Mouse (Mus musculus): Measurements from ENCODE around the gene Dicer1. TPM values are rescaled to one million over a fixed set of nuclear protein-coding genes. Genes with fewer than 3 reads are reported as not detected.
"Not testable (repeated sequence)": the region's sequence is repeated elsewhere in the genome, so short reads cannot be mapped to it uniquely, and the experiment has no call there.

The Dicer1 gene
- polyA plus RNA-seq, 1 experiment from 2014 or later, result 11.2 TPM

GRCm38 (mm10) chr12:104731782-104732181 lies 20.0 kb downstream of the Dicer1 start:
- no peaks in the 10 kb centered on the region for H3K9me3 ChIP-seq (ENCODE audit: control insufficient read depth, low read length)
- WGBS, result 72% methylated on average over 3 of the region's 3 CpGs
- ATAC-seq, result no peak

GRCm38 (mm10) chr12:104726436-104726835 lies 25.3 kb downstream of the Dicer1 start:
- WGBS, result 88% methylated on average over 2 of the region's 2 CpGs
- not testable (repeated sequence) for ATAC-seq; H3K4me1 ChIP-seq (ENCODE audit: control insufficient read depth, insufficient read depth, low read length); H3K4me2 ChIP-seq (ENCODE audit: low read depth, low read length); H3K27me3 ChIP-seq (replicated peaks; ENCODE audit: control insufficient read depth, insufficient read depth, low read length); H3K4me3 ChIP-seq (ENCODE audit: low read length); H3K27ac ChIP-seq (ENCODE audit: low read length); H3K9me3 ChIP-seq (ENCODE audit: control insufficient read depth, low read length); H3K9ac ChIP-seq (ENCODE audit: low read depth, low read length)
- peaks cover 21% of the 10 kb centered on the region for H3K36me3 ChIP-seq (ENCODE audit: control insufficient read depth, insufficient read depth, low read length)

More at GRCm38 (mm10) chr12:104731782-104732181, 20.0 kb downstream of the Dicer1 start:
- no peak overlapping the region for H3K27ac ChIP-seq (ENCODE audit: low read length)
- H3K4me3 ChIP-seq (ENCODE audit: low read length), result no peak overlapping the region
- H3K4me1 ChIP-seq (ENCODE audit: control insufficient read depth, insufficient read depth, low read length), result no peaks in the 10 kb centered on the region
- no peak overlapping the region for H3K9ac ChIP-seq (ENCODE audit: low read depth, low read length)
- H3K4me2 ChIP-seq (ENCODE audit: low read depth, low read length), result no peak overlapping the region
- 0 out of 2 replicates have a peak, but pooled peaks cover 11% of the 10 kb centered on the region for H3K36me3 ChIP-seq (ENCODE audit: control insufficient read depth, insufficient read depth, low read length)
- no peaks in the 10 kb centered on the region for H3K27me3 ChIP-seq (replicated peaks; ENCODE audit: control insufficient read depth, insufficient read depth, low read length)

- Histone ChIP-seq H3K36me3 (ENCODE audit: control insufficient read depth, insufficient read depth, low read length) (peaks cover 17% of the 10 kb centered on the region), H3K9me3 (ENCODE audit: control insufficient read depth, low read length) (no peaks in the 10 kb centered on the region), H3K4me3 (ENCODE audit: low read length) (no peak overlapping the region), H3K4me2 (ENCODE audit: low read depth, low read length) (no peak overlapping the region), H3K27ac (ENCODE audit: low read length) (no peak overlapping the region), H3K9ac (ENCODE audit: low read depth, low read length) (no peak overlapping the region), H3K4me1 (ENCODE audit: control insufficient read depth, insufficient read depth, low read length) (peaks cover 2% of the 10 kb centered on the region; the same call in 1 of the 2 replicates), H3K27me3 (replicated peaks; ENCODE audit: control insufficient read depth, insufficient read depth, low read length) (no peaks in the 10 kb centered on the region)
- ATAC-seq, result no peak
- WGBS, result 91% methylated on average over 10 of the region's 10 CpGs
Measured at GRCm38 (mm10) chr12:104722056-104722455, 29.7 kb downstream of the Dicer1 start.

- Histone ChIP-seq H3K9ac (ENCODE audit: low read depth, low read length) (no peak overlapping the region), H3K4me3 (ENCODE audit: low read length) (no peak overlapping the region), H3K4me2 (ENCODE audit: low read depth, low read length) (no peak overlapping the region), H3K4me1 (ENCODE audit: control insufficient read depth, insufficient read depth, low read length) (peaks cover 2% of the 10 kb centered on the region; the same call in 1 of the 2 replicates), H3K36me3 (ENCODE audit: control insufficient read depth, insufficient read depth, low read length) (peaks cover 20% of the 10 kb centered on the region), H3K27ac (ENCODE audit: low read length) (no peak overlapping the region), H3K9me3 (ENCODE audit: control insufficient read depth, low read length) (no peaks in the 10 kb centered on the region), H3K27me3 (replicated peaks; ENCODE audit: control insufficient read depth, insufficient read depth, low read length) (no peaks in the 10 kb centered on the region)
- no peak for ATAC-seq
- WGBS, result 74% methylated on average over 3 of the region's 3 CpGs
Measured at GRCm38 (mm10) chr12:104721011-104721410, 30.7 kb downstream of the Dicer1 start.

- no peaks in the 10 kb centered on the region for H3K27me3 ChIP-seq (replicated peaks; ENCODE audit: control insufficient read depth, insufficient read depth, low read length)
- H3K4me1 ChIP-seq (ENCODE audit: control insufficient read depth, insufficient read depth, low read length), result peaks cover 2% of the 10 kb centered on the region; the same call in 1 of the 2 replicates
- H3K9me3 ChIP-seq (ENCODE audit: control insufficient read depth, low read length), result no peaks in the 10 kb centered on the region
- no peak overlapping the region for H3K4me3 ChIP-seq (ENCODE audit: low read length)
- WGBS, result 74% methylated on average over 5 of the region's 5 CpGs
- no peak overlapping the region for H3K9ac ChIP-seq (ENCODE audit: low read depth, low read length)
- peaks cover 16% of the 10 kb centered on the region for H3K36me3 ChIP-seq (ENCODE audit: control insufficient read depth, insufficient read depth, low read length)
- no peak for ATAC-seq
- no peak overlapping the region for H3K4me2 ChIP-seq (ENCODE audit: low read depth, low read length)
- H3K27ac ChIP-seq (ENCODE audit: low read length), result no peak overlapping the region
Measured at GRCm38 (mm10) chr12:104718956-104719355, 32.8 kb downstream of the Dicer1 start.

GRCm38 (mm10) chr12:104716409-104716808 lies 35.3 kb downstream of the Dicer1 start:
- no peak overlapping the region for H3K4me2 ChIP-seq (ENCODE audit: low read depth, low read length)
- peaks cover 2% of the 10 kb centered on the region; the same call in 1 of the 2 replicates for H3K4me1 ChIP-seq (ENCODE audit: control insufficient read depth, insufficient read depth, low read length)
- H3K4me3 ChIP-seq (ENCODE audit: low read length), result no peak overlapping the region
- no peaks in the 10 kb centered on the region for H3K9me3 ChIP-seq (ENCODE audit: control insufficient read depth, low read length)
- no peak overlapping the region for H3K9ac ChIP-seq (ENCODE audit: low read depth, low read length)
- H3K27me3 ChIP-seq (replicated peaks; ENCODE audit: control insufficient read depth, insufficient read depth, low read length), result no peaks in the 10 kb centered on the region
- peaks cover 19% of the 10 kb centered on the region for H3K36me3 ChIP-seq (ENCODE audit: control insufficient read depth, insufficient read depth, low read length)
- H3K27ac ChIP-seq (ENCODE audit: low read length), result no peak overlapping the region
- no peak for ATAC-seq
- 85% methylated on average over 5 of the region's 5 CpGs for WGBS

GRCm38 (mm10) chr12:104715453-104715852 lies 36.3 kb downstream of the Dicer1 start:
- H3K9ac ChIP-seq (ENCODE audit: low read depth, low read length), result no peak overlapping the region
- no peak overlapping the region for H3K4me3 ChIP-seq (ENCODE audit: low read length)
- ATAC-seq, result no peak
- WGBS, result 92% methylated on average over 5 of the region's 5 CpGs
- no peak overlapping the region for H3K27ac ChIP-seq (ENCODE audit: low read length)
- H3K9me3 ChIP-seq (ENCODE audit: control insufficient read depth, low read length), result no peaks in the 10 kb centered on the region
- peaks cover 2% of the 10 kb centered on the region; the same call in 1 of the 2 replicates for H3K4me1 ChIP-seq (ENCODE audit: control insufficient read depth, insufficient read depth, low read length)
- peaks cover 22% of the 10 kb centered on the region for H3K36me3 ChIP-seq (ENCODE audit: control insufficient read depth, insufficient read depth, low read length)
- H3K27me3 ChIP-seq (replicated peaks; ENCODE audit: control insufficient read depth, insufficient read depth, low read length), result no peaks in the 10 kb centered on the region
- H3K4me2 ChIP-seq (ENCODE audit: low read depth, low read length), result no peak overlapping the region

- no peak overlapping the region for H3K9ac ChIP-seq (ENCODE audit: low read depth, low read length)
- no peak overlapping the region for H3K4me2 ChIP-seq (ENCODE audit: low read depth, low read length)
- H3K4me3 ChIP-seq (ENCODE audit: low read length), result no peak overlapping the region
- WGBS, result 77% methylated on average over 7 of the region's 7 CpGs
- H3K27ac ChIP-seq (ENCODE audit: low read length), result no peak overlapping the region
- no peak for ATAC-seq
- H3K36me3 ChIP-seq (ENCODE audit: control insufficient read depth, insufficient read depth, low read length), result peaks cover 25% of the 10 kb centered on the region
- H3K4me1 ChIP-seq (ENCODE audit: control insufficient read depth, insufficient read depth, low read length), result no peaks in the 10 kb centered on the region
- H3K9me3 ChIP-seq (ENCODE audit: control insufficient read depth, low read length), result no peaks in the 10 kb centered on the region
- no peaks in the 10 kb centered on the region for H3K27me3 ChIP-seq (replicated peaks; ENCODE audit: control insufficient read depth, insufficient read depth, low read length)
Measured at GRCm38 (mm10) chr12:104700266-104700665, 51.5 kb downstream of the Dicer1 start.

- Histone ChIP-seq H3K9me3 (ENCODE audit: control insufficient read depth, low read length) (no peaks in the 10 kb centered on the region), H3K4me3 (ENCODE audit: low read length) (no peak overlapping the region), H3K4me2 (ENCODE audit: low read depth, low read length) (no peak overlapping the region), H3K27ac (ENCODE audit: low read length) (no peak overlapping the region), H3K36me3 (ENCODE audit: control insufficient read depth, insufficient read depth, low read length) (peaks cover 25% of the 10 kb centered on the region), H3K9ac (ENCODE audit: low read depth, low read length) (no peak overlapping the region), H3K27me3 (replicated peaks; ENCODE audit: control insufficient read depth, insufficient read depth, low read length) (no peaks in the 10 kb centered on the region), H3K4me1 (ENCODE audit: control insufficient read depth, insufficient read depth, low read length) (no peaks in the 10 kb centered on the region)
- ATAC-seq, result no peak
- 55% methylated on average over 8 of the region's 8 CpGs for WGBS
Measured at GRCm38 (mm10) chr12:104699753-104700152, 52.0 kb downstream of the Dicer1 start.

GRCm38 (mm10) chr12:104695514-104695913 lies 56.2 kb downstream of the Dicer1 start:
- Histone ChIP-seq H3K4me2 (ENCODE audit: low read depth, low read length) (no peak overlapping the region), H3K9ac (ENCODE audit: low read depth, low read length) (no peak overlapping the region), H3K9me3 (ENCODE audit: control insufficient read depth, low read length) (no peaks in the 10 kb centered on the region), H3K4me1 (ENCODE audit: control insufficient read depth, insufficient read depth, low read length) (no peaks in the 10 kb centered on the region), H3K27ac (ENCODE audit: low read length) (no peak overlapping the region), H3K4me3 (ENCODE audit: low read length) (no peak overlapping the region), H3K36me3 (ENCODE audit: control insufficient read depth, insufficient read depth, low read length) (peaks cover 19% of the 10 kb centered on the region), H3K27me3 (replicated peaks; ENCODE audit: control insufficient read depth, insufficient read depth, low read length) (no peaks in the 10 kb centered on the region)
- no peak for ATAC-seq
- 92% methylated on average over 2 of the region's 2 CpGs for WGBS
